Mouse (Mus musculus) megakaryocyte-erythroid progenitor cell, adult 5-6 weeks (primary cell): ENCODE results near the gene Cep57l1. TPM values are rescaled to one million over a fixed set of nuclear protein-coding genes. Genes with fewer than 3 reads are reported as not detected.

Source experiments
- ATAC-seq: replicated peaks from 2 replicates; pipeline ENCODE4 v1.8.0; 2016; ENCODE audit warnings: mild to moderate bottlenecking, inconsistent platforms; ENCODE audit not compliant: severe bottlenecking, poor library complexity, low FRiP score, low TSS enrichment
- total RNA-seq, 2 experiments: library from RNA; stranded (forward) in 1 of 2; stranded (reverse) in 1 of 2; fragments of 200-1000, 215-1000 nt in 1 of 2; fragments of >200 nt in 1 of 2; fragmentation: Nextera tagmentation in 1 of 2; gene quantifications; 2 replicates each; pipeline ENCODE4 v1.2.3; 2014 to 2017

The Cep57l1 gene
- total RNA-seq, 2 experiments from 2014 or later = 41.5 to 45.5 TPM

GRCm38 (mm10) chr10:41689941-41690887 is 119.5 kb downstream of the Cep57l1 start:
- ATAC-seq = peak; percentile 73

GRCm38 (mm10) chr10:41684548-41684996 is 125.1 kb downstream of the Cep57l1 start:
- ATAC-seq = 0 out of 2 replicates have a peak, but pooled peaks have one; percentile 30

- peak; percentile 80 for ATAC-seq
Observed at GRCm38 (mm10) chr10:41682546-41683393, 126.9 kb downstream of the Cep57l1 start.

GRCm38 (mm10) chr10:41678746-41679360 is 130.8 kb downstream of the Cep57l1 start:
- peak; percentile 83 for ATAC-seq

- ATAC-seq = no peak
Observed at GRCm38 (mm10) chr10:41677396-41677795, 132.3 kb downstream of the Cep57l1 start.

- ATAC-seq = no peak
Observed at GRCm38 (mm10) chr10:41676661-41677061, 133.0 kb downstream of the Cep57l1 start.

GRCm38 (mm10) chr10:41675842-41676571 is 133.7 kb downstream of the Cep57l1 start:
- ATAC-seq = no peak

GRCm38 (mm10) chr10:41675243-41675642 is 134.4 kb downstream of the Cep57l1 start:
- ATAC-seq = no peak

- no peak for ATAC-seq
Observed at GRCm38 (mm10) chr10:41674362-41674761, 135.3 kb downstream of the Cep57l1 start.

GRCm38 (mm10) chr10:41670196-41670595 is 139.5 kb downstream of the Cep57l1 start:
- no peak for ATAC-seq

Other genes starting within 250 kb of the Cep57l1 start
- gene Ccdc162, start 93.2 kb downstream of the Cep57l1 start, total RNA-seq (2014; fragmentation: Nextera tagmentation) = 0.42 TPM in 1 of 2 replicates, not detected in the other
- not detected in 2 replicates for gene Ccdc162, start 93.2 kb downstream of the Cep57l1 start, total RNA-seq (2017)
- 22.6 and 23.4 TPM in 2 replicates for gene Sesn1, start 64 bp upstream of the Cep57l1 start, total RNA-seq (2014; fragmentation: Nextera tagmentation)
- gene Sesn1, start 64 bp upstream of the Cep57l1 start, total RNA-seq (2017) = 20.4 and 24.6 TPM in 2 replicates
- gene Armc2, start 208.6 kb upstream of the Cep57l1 start, total RNA-seq (2014; fragmentation: Nextera tagmentation) = 1.7 TPM in 1 of 2 replicates, not detected in the other
- gene Armc2, start 208.6 kb upstream of the Cep57l1 start, total RNA-seq (2017) = 0.04 and 0.28 TPM in 2 replicates